Mouse (Mus musculus) forebrain, embryonic 16.5 days (tissue): ENCODE results near the gene Olfr1340. TPM values are rescaled to one million over a fixed set of nuclear protein-coding genes. Genes with fewer than 3 reads are reported as not detected.

Experiments used
- ATAC-seq: fragments of 200-750 bp; cut with Nextera tagmentation; 2 replicates; pipeline ENCODE4 v1.8.0; 2017; ENCODE audit warnings: mild to moderate bottlenecking, moderate library complexity
- H3K27ac ChIP-seq: fragments of 300-500 bp; sonication (generic); 2 replicates; pipeline ENCODE4 v1.5.1; 2014; ENCODE audit warnings: low read length, control low read depth
- H3K27me3 ChIP-seq: fragments of 300-500 bp; sonication (generic); replicated peaks from 2 replicates; pipeline ENCODE4 v1.6.1; 2014; ENCODE audit warnings: low read length; ENCODE audit not compliant: control insufficient read depth, insufficient read depth
- H3K36me3 ChIP-seq: fragments of 300-500 bp; sonication (generic); 2 replicates; pipeline ENCODE4 v1.6.1; 2014; ENCODE audit not compliant: control insufficient read depth, insufficient read depth
- H3K4me1 ChIP-seq: fragments of 300-500 bp; sonication (generic); replicated peaks from 2 replicates; pipeline ENCODE4 v1.6.1; 2014; ENCODE audit warnings: low read length; ENCODE audit not compliant: control insufficient read depth, insufficient read depth
- H3K4me2 ChIP-seq: fragments of 300-500 bp; sonication (generic); 2 replicates; pipeline ENCODE4 v1.6.1; 2014; ENCODE audit warnings: mild to moderate bottlenecking, low read length, control low read depth
- H3K4me3 ChIP-seq: fragments of 300-500 bp; sonication (generic); replicated peaks from 2 replicates; pipeline ENCODE4 v1.5.1; 2014; ENCODE audit warnings: mild to moderate bottlenecking, low read length, control low read depth
- H3K9ac ChIP-seq: fragments of 300-500 bp; sonication (generic); replicated peaks from 2 replicates; pipeline ENCODE4 v1.6.1; 2014; ENCODE audit warnings: low read depth, low read length, control low read depth
- H3K9me3 ChIP-seq: fragments of 300-500 bp; sonication (generic); 2 replicates; pipeline ENCODE4 v1.6.1; 2016; ENCODE audit warnings: low read length; ENCODE audit not compliant: control insufficient read depth
- WGBS: fragments of 180-500 bp; shearing (Covaris S2); extraction: QIAGEN DNeasy Blood & Tissue Kit; methylation state at CpG from one replicate; pipeline ENCODE4 v1.1.7; 2014; 5-methylcytosine and 5-hydroxymethylcytosine counted together
- polyA plus RNA-seq: library from polyadenylated mRNA; unstranded; fragments of >200 nt; fragmentation: Nextera tagmentation; extraction: Ambion mirVana; gene quantifications from 2 replicates; pipeline ENCODE4 v1.2.1, GENCODE M21; 2015

Olfr1340 gene
- polyA plus RNA-seq, 1 experiment from 2014 or later = not detected

DNA sequence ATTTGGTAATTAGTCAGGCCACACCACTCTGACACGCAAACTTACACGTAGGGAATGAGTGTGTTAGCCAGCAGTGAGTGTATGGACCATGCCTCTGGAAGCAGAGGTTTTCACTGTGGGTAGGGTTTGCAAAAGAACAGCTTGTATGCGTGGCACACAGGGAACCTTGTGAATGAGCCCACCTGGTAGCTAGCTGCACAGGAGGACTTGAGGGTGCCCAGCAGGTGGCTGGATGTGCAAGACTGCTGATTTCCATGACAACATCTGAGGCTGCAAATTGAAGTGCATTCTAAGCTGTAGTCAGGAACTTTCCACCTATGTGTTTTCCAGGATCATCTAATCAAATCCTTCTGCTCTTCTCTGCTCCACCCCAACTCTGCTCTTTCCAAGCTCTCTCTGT is 19.6 kb downstream of the Olfr1340 start:
- Histone ChIP-seq H3K27ac (no peak overlapping the region), H3K9me3 (no peaks in the 10 kb centered on the region), H3K9ac (no peak overlapping the region), H3K36me3 (no peaks in the 10 kb centered on the region), H3K4me3 (no peak overlapping the region), H3K4me2 (no peak overlapping the region), H3K27me3 (peaks cover 5% of the 10 kb centered on the region; the same call in 1 of the 2 replicates), H3K4me1 (peaks cover 2% of the 10 kb centered on the region; the same call in 1 of the 2 replicates)
- 66% methylated on average over 3 of the region's 3 CpGs for WGBS
- ATAC-seq = no peak

DNA sequence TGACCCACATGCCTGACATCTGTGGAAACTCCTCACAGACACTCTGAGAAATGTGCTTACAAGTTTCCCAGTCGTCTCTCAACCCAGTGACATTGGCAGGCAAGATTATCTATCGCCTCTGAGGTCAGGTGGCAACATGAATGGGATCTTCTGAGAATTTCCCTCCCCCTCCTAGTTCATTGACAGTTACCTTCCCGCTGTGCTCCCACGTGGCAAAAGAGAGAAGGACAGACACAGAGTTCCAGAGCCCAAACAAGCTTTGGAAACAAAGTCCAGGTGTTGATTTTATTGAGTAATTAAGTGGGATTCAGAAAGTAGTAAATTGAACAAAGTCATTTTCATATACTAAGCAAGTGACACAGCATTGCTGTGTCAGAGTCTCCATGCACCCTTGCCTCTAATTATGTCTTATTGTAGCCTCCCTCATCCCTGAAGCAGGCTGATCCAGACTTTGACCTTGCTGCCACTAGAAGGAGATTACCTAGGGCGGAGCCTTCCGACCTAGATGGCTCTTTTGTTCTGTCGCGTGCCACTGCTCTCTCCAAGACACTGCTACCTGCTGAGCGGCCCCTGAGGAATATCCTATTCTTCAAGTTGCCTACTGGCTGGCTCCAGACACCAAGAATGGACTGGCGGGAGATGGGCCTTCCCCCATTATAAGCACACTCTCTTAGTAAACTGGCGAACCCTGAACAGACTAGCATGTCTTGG is 21.2 kb downstream of the Olfr1340 start:
- H3K9me3 ChIP-seq = no peaks in the 10 kb centered on the region
- H3K27me3 ChIP-seq = peaks cover 5% of the 10 kb centered on the region; the same call in 1 of the 2 replicates
- H3K27ac ChIP-seq = no peak overlapping the region
- no peak for ATAC-seq
- 5% methylated on average over 11 of the region's 11 CpGs for WGBS
- H3K36me3 ChIP-seq = no peaks in the 10 kb centered on the region
- no peak overlapping the region for H3K4me2 ChIP-seq
- H3K4me3 ChIP-seq = no peak overlapping the region
- peaks cover 2% of the 10 kb centered on the region; the same call in 1 of the 2 replicates for H3K4me1 ChIP-seq
- H3K9ac ChIP-seq = no peak overlapping the region

DNA sequence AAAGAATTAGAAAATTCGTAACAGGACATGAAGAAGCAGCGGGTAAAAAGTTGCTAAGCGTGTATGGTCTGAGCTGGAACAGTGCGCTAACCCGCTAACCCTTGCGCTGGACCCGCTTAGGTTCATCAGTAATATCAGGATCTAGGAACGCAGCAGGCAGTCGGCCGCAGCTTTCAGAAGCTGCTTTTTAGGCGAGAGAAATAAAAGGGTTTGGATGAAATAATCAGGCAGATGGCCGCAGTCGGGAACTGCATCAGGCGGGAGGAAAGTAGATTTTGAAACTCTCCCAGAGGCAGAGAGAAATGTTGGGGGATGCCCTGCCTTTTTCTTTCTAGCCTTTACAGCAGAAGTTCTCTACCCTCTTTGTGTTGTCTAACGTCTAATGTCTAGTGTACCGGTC is 21.9 kb downstream of the Olfr1340 start:
- no peak overlapping the region for H3K4me3 ChIP-seq

DNA sequence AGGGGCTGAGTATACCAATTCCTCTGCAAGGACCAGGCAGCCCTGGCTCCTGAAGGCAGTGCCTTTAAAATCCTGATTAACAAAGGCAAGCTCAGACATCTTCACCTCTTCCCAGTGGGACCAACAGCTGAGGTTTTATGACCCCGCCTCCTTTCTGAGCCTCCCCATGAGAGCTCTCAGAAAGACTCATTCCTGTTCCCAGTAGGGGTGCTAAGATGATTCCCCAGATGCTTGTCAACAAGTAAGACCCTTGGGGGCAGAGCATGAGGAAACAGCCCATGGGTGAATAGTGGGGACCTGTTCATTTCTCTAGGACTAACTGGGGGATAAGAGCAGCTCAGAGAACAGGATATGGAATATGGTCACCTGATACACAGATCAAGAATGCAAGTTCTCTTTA is 38.7 kb downstream of the Olfr1340 start, which contains the start of gene Olfr1338:
Gene Olfr1338, minus strand, starts transcription at position 101 of the 400 bp plus-strand sequence.
- H3K27ac ChIP-seq = no peak within 1 kb of the TSS
- H3K27me3 ChIP-seq = no peaks in the 10 kb centered on the region
- no peaks in the 10 kb centered on the region for H3K9me3 ChIP-seq
- no peak within 1 kb of the TSS for H3K4me2 ChIP-seq
- no peaks in the 10 kb centered on the region for H3K36me3 ChIP-seq
- WGBS = 90% methylated on average over 1 of the region's 1 CpGs
- ATAC-seq = no peak
- H3K9ac ChIP-seq = no peak within 1 kb of the TSS
- H3K4me1 ChIP-seq = no peaks in the 10 kb centered on the region
- no peak within 1 kb of the TSS for H3K4me3 ChIP-seq

More for the DNA sequence above, 21.9 kb downstream of the Olfr1340 start:
- Histone ChIP-seq H3K4me1 (peaks cover 2% of the 10 kb centered on the region; the same call in 1 of the 2 replicates), H3K4me2 (peak overlapping the region; percentile 20), H3K27ac (no peak overlapping the region), H3K9me3 (0 out of 2 replicates have a peak, but pooled peaks cover 4% of the 10 kb centered on the region), H3K27me3 (peaks cover 5% of the 10 kb centered on the region; the same call in 1 of the 2 replicates), H3K36me3 (no peaks in the 10 kb centered on the region), H3K9ac (no peak overlapping the region)
- 3% methylated on average over 16 of the region's 16 CpGs for WGBS
- ATAC-seq = no peak

Other genes starting within 250 kb of the Olfr1340 start
- 12.7 and 14.1 TPM in 2 replicates for gene Tie1, start 230.1 kb upstream of the Olfr1340 start, polyA plus RNA-seq
- gene 2610528J11Rik, start 193.1 kb upstream of the Olfr1340 start, polyA plus RNA-seq = 0.26 TPM in 1 of 2 replicates, not detected in the other
- gene Tmem125, start 176.1 kb upstream of the Olfr1340 start, polyA plus RNA-seq = 0.21 TPM in 1 of 2 replicates, not detected in the other
- gene Cfap57, start 99.4 kb upstream of the Olfr1340 start, polyA plus RNA-seq = 0.72 and 1.3 TPM in 2 replicates
- 138 and 150 TPM in 2 replicates for gene Ebna1bp2, start 99.3 kb upstream of the Olfr1340 start, polyA plus RNA-seq
- gene Olfr62, start 61.2 kb upstream of the Olfr1340 start, polyA plus RNA-seq = not detected in 2 replicates
- gene Olfr1342, start 27.4 kb upstream of the Olfr1340 start, polyA plus RNA-seq = not detected in 2 replicates
- not detected in 2 replicates for gene Olfr1341, start 16.6 kb upstream of the Olfr1340 start, polyA plus RNA-seq
- gene Olfr1339, start 12.0 kb downstream of the Olfr1340 start, polyA plus RNA-seq = not detected in 2 replicates
- not detected in 2 replicates for gene Olfr1338, start 38.6 kb downstream of the Olfr1340 start, polyA plus RNA-seq
- not detected in 2 replicates for gene Olfr1337, start 62.4 kb downstream of the Olfr1340 start, polyA plus RNA-seq
- gene Olfr1335, start 89.8 kb downstream of the Olfr1340 start, polyA plus RNA-seq = not detected in 2 replicates
- not detected in 2 replicates for gene Olfr1333, start 116.1 kb downstream of the Olfr1340 start, polyA plus RNA-seq
- gene Olfr1331, start 144.5 kb downstream of the Olfr1340 start, polyA plus RNA-seq = not detected in 2 replicates
- gene Olfr1330, start 168.5 kb downstream of the Olfr1340 start, polyA plus RNA-seq = not detected in 2 replicates
- gene Olfr1329, start 197.3 kb downstream of the Olfr1340 start, polyA plus RNA-seq = not detected in 2 replicates
- not detected in 2 replicates for gene Olfr1328, start 218.5 kb downstream of the Olfr1340 start, polyA plus RNA-seq
- 0.16 and 0.28 TPM in 2 replicates for gene Lao1, start 241.4 kb downstream of the Olfr1340 start, polyA plus RNA-seq